Mouse (Mus musculus): Measurements from ENCODE around the gene Gm35549. TPM values are rescaled to one million over a fixed set of nuclear protein-coding genes. Genes with fewer than 3 reads are reported as not detected.

Gm35549 gene
- polyA plus RNA-seq (2012; ENCODE audit: insufficient read depth, insufficient read length, low replicate concordance, missing spikeins), result not detected in 2 replicates

- TF ChIP-seq CTCF (IDR thresholded peaks at IDR 0.05; ENCODE audit: insufficient read depth, low read depth, low read length), result no peak
- no peak for TF ChIP-seq POLR2A (IDR thresholded peaks at IDR 0.05; ENCODE audit: insufficient read depth, low read depth, low read length)
- Histone ChIP-seq H3K4me1 (ENCODE audit: control insufficient read depth, insufficient read depth, low read length) (no peaks in the 10 kb centered on the region), H3K27ac (ENCODE audit: insufficient read depth, low read depth, low read length) (no peak within 1 kb of the TSS), H3K4me3 (ENCODE audit: insufficient read depth, low read depth, low read length) (no peak within 1 kb of the TSS)
- 78% methylated on average over 3 of the region's 3 CpGs for WGBS
These were observed at the start of gene Gm35549 for GRCm38 (mm10) chr9:122843760-122844159. Gene Gm35549 (minus strand): TSS chr9:122844035.

- 6% methylated on average over 54 of the region's 54 CpGs for WGBS
- Histone ChIP-seq H3K4me1 (ENCODE audit: control insufficient read depth, insufficient read depth, low read length) (no peaks in the 10 kb centered on the region), H3K27ac (ENCODE audit: insufficient read depth, low read depth, low read length) (no peak overlapping the region), H3K4me3 (ENCODE audit: insufficient read depth, low read depth, low read length) (peak overlapping the region; percentile 75)
- TF ChIP-seq CTCF (IDR thresholded peaks at IDR 0.05; ENCODE audit: insufficient read depth, low read depth, low read length), result 0 out of 2 replicates have a peak, but pooled peaks have one; percentile 10
- TF ChIP-seq POLR2A (IDR thresholded peaks at IDR 0.05; ENCODE audit: insufficient read depth, low read depth, low read length), result peak; percentile 73
These were observed 42.7 kb upstream of the Gm35549 start for GRCm38 (mm10) chr9:122886372-122887179.

- Histone ChIP-seq H3K4me1 (ENCODE audit: control insufficient read depth, insufficient read depth, low read length) (no peaks in the 10 kb centered on the region), H3K27ac (ENCODE audit: insufficient read depth, low read depth, low read length) (no peak within 1 kb of the TSS), H3K4me3 (ENCODE audit: insufficient read depth, low read depth, low read length) (peak within 1 kb of the TSS; percentile 75; the same call in 1 of the 2 replicates)
- WGBS, result 90% methylated on average over 3 of the region's 3 CpGs
- TF ChIP-seq CTCF (IDR thresholded peaks at IDR 0.05; ENCODE audit: insufficient read depth, low read depth, low read length), result no peak
- TF ChIP-seq POLR2A (IDR thresholded peaks at IDR 0.05; ENCODE audit: insufficient read depth, low read depth, low read length), result no peak
These were observed 41.5 kb upstream of the Gm35549 start, which contains the start of gene Zkscan7 for GRCm38 (mm10) chr9:122885385-122885784. Gene Zkscan7 (plus strand): TSS chr9:122885685.

- no peak for TF ChIP-seq CTCF (IDR thresholded peaks at IDR 0.05; ENCODE audit: insufficient read depth, low read depth, low read length)
- no peak for TF ChIP-seq POLR2A (IDR thresholded peaks at IDR 0.05; ENCODE audit: insufficient read depth, low read depth, low read length)
- no peak overlapping the region for H3K4me3 ChIP-seq (ENCODE audit: insufficient read depth, low read depth, low read length)
- no peaks in the 10 kb centered on the region for H3K4me1 ChIP-seq (ENCODE audit: control insufficient read depth, insufficient read depth, low read length)
- WGBS, result 94% methylated on average over 2 of the region's 2 CpGs
- no peak overlapping the region for H3K27ac ChIP-seq (ENCODE audit: insufficient read depth, low read depth, low read length)
These were observed 31.3 kb upstream of the Gm35549 start for GRCm38 (mm10) chr9:122875145-122875544.

GRCm38 (mm10) chr9:122874653-122875052 lies 30.8 kb upstream of the Gm35549 start:
- Histone ChIP-seq H3K4me3 (ENCODE audit: insufficient read depth, low read depth, low read length) (no peak overlapping the region), H3K27ac (ENCODE audit: insufficient read depth, low read depth, low read length) (no peak overlapping the region), H3K4me1 (ENCODE audit: control insufficient read depth, insufficient read depth, low read length) (no peaks in the 10 kb centered on the region)
- WGBS, result 63% methylated on average over 1 of the region's 1 CpGs
- TF ChIP-seq POLR2A (IDR thresholded peaks at IDR 0.05; ENCODE audit: insufficient read depth, low read depth, low read length), result no peak
- TF ChIP-seq CTCF (IDR thresholded peaks at IDR 0.05; ENCODE audit: insufficient read depth, low read depth, low read length), result no peak

- no peak overlapping the region for H3K27ac ChIP-seq (ENCODE audit: insufficient read depth, low read depth, low read length)
- H3K4me3 ChIP-seq (ENCODE audit: insufficient read depth, low read depth, low read length), result no peak overlapping the region
- WGBS, result 80% methylated on average over 4 of the region's 4 CpGs
- TF ChIP-seq POLR2A (IDR thresholded peaks at IDR 0.05; ENCODE audit: insufficient read depth, low read depth, low read length), result no peak
- no peak for TF ChIP-seq CTCF (IDR thresholded peaks at IDR 0.05; ENCODE audit: insufficient read depth, low read depth, low read length)
- no peaks in the 10 kb centered on the region for H3K4me1 ChIP-seq (ENCODE audit: control insufficient read depth, insufficient read depth, low read length)
These were observed 28.8 kb upstream of the Gm35549 start for GRCm38 (mm10) chr9:122872595-122872994.

- Histone ChIP-seq H3K4me3 (ENCODE audit: insufficient read depth, low read depth, low read length) (peak overlapping the region; percentile 93), H3K4me1 (ENCODE audit: control insufficient read depth, insufficient read depth, low read length) (no peaks in the 10 kb centered on the region), H3K27ac (ENCODE audit: insufficient read depth, low read depth, low read length) (no peak overlapping the region)
- no peak for TF ChIP-seq CTCF (IDR thresholded peaks at IDR 0.05; ENCODE audit: insufficient read depth, low read depth, low read length)
- no peak for TF ChIP-seq POLR2A (IDR thresholded peaks at IDR 0.05; ENCODE audit: insufficient read depth, low read depth, low read length)
- 60% methylated on average over 4 of the region's 4 CpGs for WGBS
These were observed 22.4 kb upstream of the Gm35549 start for GRCm38 (mm10) chr9:122866192-122866591.

- under 1% methylated on average over 34 of the region's 34 CpGs for WGBS
- peak within 1 kb of the TSS; percentile 93 for H3K4me3 ChIP-seq (ENCODE audit: insufficient read depth, low read depth, low read length)
- no peaks in the 10 kb centered on the region for H3K4me1 ChIP-seq (ENCODE audit: control insufficient read depth, insufficient read depth, low read length)
- H3K27ac ChIP-seq (ENCODE audit: insufficient read depth, low read depth, low read length), result peak within 1 kb of the TSS; percentile 67
- TF ChIP-seq POLR2A (IDR thresholded peaks at IDR 0.05; ENCODE audit: insufficient read depth, low read depth, low read length), result peak; percentile 38; the same call in 1 of the 2 replicates
- no peak for TF ChIP-seq CTCF (IDR thresholded peaks at IDR 0.05; ENCODE audit: insufficient read depth, low read depth, low read length)
These were observed 21.9 kb upstream of the Gm35549 start, which contains the start of gene Zfp445 for GRCm38 (mm10) chr9:122865697-122866166. Gene Zfp445 (minus strand): TSS chr9:122866006.

- 36% methylated on average over 3 of the region's 3 CpGs for WGBS
- TF ChIP-seq CTCF (IDR thresholded peaks at IDR 0.05; ENCODE audit: insufficient read depth, low read depth, low read length) (no peak), POLR2A (IDR thresholded peaks at IDR 0.05; ENCODE audit: insufficient read depth, low read depth, low read length) (no peak)
- Histone ChIP-seq H3K4me3 (ENCODE audit: insufficient read depth, low read depth, low read length) (no peak overlapping the region), H3K4me1 (ENCODE audit: control insufficient read depth, insufficient read depth, low read length) (no peaks in the 10 kb centered on the region), H3K27ac (ENCODE audit: insufficient read depth, low read depth, low read length) (no peak overlapping the region)
These were observed 21.0 kb upstream of the Gm35549 start for GRCm38 (mm10) chr9:122864848-122865247.
